Mouse (Mus musculus): ENCODE measurements around the gene Zdhhc21.

Zdhhc21 gene

DNA sequence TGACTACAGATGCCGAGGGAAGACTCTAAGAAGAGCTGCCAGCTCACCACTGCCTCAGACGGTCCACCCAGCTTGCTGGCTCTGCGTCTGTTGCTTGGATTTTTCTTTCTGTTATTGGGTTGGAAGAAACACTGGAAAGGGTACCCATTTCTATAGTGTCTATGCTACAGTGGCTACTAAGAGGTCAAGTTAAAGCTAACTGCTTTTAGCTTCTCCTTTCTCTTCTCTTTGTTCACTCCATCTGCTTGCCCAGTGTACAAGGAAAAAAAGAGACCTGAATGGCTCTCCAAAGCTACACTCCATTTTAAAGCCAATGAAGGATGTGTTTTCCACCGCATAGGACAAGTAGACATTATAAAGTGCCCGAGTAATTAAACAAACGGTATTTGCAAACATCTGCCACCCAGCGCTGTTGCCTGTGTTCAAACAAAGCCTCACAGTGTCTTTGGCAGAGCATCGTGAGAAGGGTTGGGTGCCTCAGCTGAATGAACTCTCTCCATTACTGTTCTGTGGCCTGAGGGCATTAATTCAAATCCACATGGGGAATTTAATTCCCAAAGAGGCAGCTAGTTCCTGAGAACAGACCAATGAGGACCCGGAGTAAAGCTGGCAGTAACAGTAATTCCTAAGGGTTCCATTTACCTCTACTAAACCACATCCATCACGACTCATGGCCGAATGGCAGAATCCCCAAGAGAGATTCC is 94.1 kb downstream of the Zdhhc21 start:
- DNase-seq (ENCODE audit: low spot score in 2 of 2): no peak

- DNase-seq (ENCODE audit: low spot score in 2 of 2): no peak
Measured at GRCm38 (mm10) chr4:82763586-82763985, 96.2 kb downstream of the Zdhhc21 start.

- no peak for DNase-seq (ENCODE audit: low spot score in 2 of 2)
Measured at GRCm38 (mm10) chr4:82762430-82763119, 97.2 kb downstream of the Zdhhc21 start.

- DNase-seq (ENCODE audit: low spot score in 2 of 2): no peak
Measured at GRCm38 (mm10) chr4:82756295-82756626, 103.5 kb downstream of the Zdhhc21 start.

- DNase-seq (ENCODE audit: low spot score in 2 of 2): no peak
Measured at GRCm38 (mm10) chr4:82755616-82756294, 104.0 kb downstream of the Zdhhc21 start.
